Mouse (Mus musculus) retina, postnatal 1 day (tissue): ENCODE measurements at regions not wholly inside any gene's neighbourhood (a gene's known extent, or its start where the extent isn't known, plus 50 kb on each side); places are given as distances from the start of the nearest gene placed in this dataset.
A peak's percentile ranks its signal among the peaks of the same experiment; 100 is the strongest.

Source experiments
- DNase-seq: peaks from one replicate; pipeline ENCODE4 v3.0.0-alpha.2; 2012

- no peak for DNase-seq
Observed at GRCm38 (mm10) chr13:43852888-43853287, 68.3 kb downstream of the Cd83 start.

DNA sequence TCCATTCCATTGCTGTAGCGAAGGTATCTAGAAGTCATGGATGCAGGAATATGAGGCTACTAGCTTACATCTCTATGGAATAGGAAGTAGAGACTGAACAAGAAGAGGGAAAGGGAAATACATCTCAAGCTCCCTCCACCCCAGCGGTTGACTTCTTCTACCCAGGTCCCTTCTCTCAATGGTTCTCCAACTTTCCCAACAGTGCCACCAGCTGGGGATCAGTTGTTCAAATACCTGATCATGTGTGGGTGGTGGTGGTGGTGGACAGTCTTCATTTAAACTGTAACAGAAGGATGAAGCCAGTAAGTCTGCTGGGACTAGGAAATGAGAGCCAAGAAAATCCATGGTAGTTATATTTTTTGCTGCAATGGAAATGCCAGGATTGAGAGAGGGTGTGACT, 70.4 kb downstream of the Cd83 start:
- DNase-seq, result no peak

- no peak for DNase-seq
Observed at GRCm38 (mm10) chr13:43860932-43861331, 76.4 kb downstream of the Cd83 start.

- DNase-seq, result no peak
Observed at GRCm38 (mm10) chr13:43861424-43861823, 76.8 kb downstream of the Cd83 start.

GRCm38 (mm10) chr13:43862056-43862455, 77.5 kb downstream of the Cd83 start:
- DNase-seq, result no peak

DNA sequence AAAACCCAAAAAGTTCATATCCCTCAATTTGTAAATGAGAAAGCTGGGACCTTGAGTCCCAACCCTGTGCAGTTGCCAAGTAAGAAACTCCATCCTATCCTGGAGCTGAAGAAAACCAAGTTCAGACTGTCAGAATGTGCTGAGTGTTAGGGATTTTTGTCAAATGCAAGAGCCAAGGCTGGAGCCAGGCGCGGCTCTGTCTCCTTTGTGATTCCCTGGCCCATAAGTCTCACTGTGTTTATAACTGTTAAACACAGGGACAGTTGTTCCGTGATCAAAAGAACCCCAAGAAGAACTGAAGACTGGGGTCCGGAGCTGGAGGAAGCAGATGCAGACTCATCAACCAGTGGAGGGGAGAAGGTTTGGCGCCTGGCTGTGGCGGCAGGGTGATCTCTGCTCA, 78.0 kb downstream of the Cd83 start:
- no peak for DNase-seq

DNA sequence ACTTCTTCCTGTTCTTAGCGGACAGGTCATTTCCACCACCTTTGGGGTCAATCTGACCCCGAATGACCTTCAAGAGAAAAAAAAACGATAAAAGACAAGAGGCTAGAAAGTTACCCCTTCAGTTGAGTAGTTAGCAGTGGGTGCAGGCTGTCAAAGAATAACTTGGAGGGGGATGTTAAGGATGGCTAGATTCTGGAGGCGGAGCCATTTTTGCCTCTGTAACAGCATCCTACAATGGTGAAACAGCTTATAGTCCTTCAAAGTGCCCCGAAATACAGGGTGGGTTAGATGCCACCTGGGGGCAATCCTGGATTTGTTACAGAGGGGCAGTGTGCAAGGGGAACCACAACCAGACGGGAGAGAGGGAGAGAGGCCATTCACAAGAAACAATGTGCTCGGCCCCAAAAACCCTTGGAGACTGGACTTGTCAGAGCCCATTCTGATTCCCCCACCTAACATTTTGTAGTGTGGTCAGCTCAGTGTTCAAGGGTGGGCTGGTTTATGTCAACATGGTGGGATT, 79.1 kb downstream of the Cd83 start:
- DNase-seq, result no peak

DNA sequence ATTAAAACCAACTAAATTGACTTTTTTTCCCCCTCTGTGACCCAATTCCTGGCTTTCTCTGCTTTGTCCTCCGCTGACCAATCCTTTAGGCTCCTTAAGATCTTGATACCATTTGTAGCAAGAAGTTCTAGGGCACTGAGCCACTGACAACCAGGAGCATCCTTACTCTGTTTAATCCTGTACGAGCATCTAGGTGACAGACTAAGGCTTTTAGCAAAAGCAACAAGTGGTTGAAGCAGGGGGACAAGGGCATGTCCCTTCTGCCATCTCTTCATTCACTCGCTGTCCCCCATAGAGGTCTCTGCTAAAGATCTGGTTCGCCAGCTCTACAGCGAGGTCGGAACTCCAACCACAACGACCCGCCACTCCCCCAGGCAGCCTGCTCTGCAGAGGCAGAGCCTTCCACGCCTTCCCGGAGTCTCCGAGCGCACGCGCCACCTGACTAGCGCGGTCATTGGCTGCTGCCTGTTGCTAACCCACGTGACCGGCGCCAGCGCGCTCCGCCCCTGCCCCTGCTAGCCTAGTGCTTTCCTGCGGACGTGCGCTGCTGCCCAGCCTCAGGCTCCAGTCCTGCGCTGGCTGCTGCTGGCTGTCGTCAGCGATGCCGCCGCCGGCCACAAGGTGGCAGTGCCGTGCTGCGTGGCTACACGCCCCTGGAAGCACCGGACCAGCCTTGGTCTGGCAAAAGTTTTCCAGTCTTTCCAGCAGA, 79.7 kb downstream of the Cd83 start:
- DNase-seq, result peak; percentile 98

DNA sequence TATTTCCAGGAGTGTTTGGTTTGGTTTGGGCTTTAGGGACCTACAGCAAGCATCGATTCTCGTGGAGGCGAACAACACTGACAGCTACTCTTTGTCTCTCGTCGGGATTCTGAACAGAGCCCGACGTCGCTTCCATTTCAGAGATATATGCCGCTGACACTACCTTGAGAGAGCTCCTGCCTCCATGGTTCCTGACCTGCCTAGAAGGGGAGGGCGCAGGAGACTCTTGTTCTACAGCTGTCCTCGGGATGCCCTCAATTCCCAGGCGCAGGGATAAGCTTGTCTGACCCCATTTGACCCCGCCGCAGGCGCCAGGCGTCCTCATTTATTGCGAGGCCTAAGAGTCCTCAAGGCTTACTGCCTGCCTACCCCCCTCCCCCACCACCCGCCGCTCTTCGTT, 80.5 kb downstream of the Cd83 start:
- peak; percentile 85 for DNase-seq

- DNase-seq, result no peak
Observed at GRCm38 (mm10) chr13:43875895-43876294, 91.3 kb downstream of the Cd83 start.

GRCm38 (mm10) chr13:43887284-43887683, 102.7 kb downstream of the Cd83 start:
- DNase-seq, result no peak

DNA sequence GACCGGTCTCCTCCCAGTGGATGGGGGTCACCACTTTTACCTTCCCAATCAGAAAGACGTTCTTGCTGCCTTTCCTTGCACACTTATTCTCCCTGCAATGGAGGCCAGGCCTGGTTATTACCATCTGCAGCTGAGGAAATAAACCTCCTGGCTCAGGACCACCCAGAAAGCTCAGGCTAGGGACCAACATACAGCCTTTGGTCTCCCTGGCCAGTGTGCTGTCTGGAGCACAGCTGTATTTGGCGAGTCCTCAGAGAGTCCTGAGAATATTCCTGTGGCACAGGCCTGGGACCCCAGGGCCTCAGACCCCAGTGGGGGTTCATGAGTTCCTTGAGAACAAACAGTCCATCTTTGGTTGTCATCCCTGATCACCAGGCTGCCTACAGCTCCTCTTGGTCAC, 107.4 kb downstream of the Cd83 start:
- no peak for DNase-seq

GRCm38 (mm10) chr13:43895990-43896389, 111.4 kb downstream of the Cd83 start:
- no peak for DNase-seq

DNA sequence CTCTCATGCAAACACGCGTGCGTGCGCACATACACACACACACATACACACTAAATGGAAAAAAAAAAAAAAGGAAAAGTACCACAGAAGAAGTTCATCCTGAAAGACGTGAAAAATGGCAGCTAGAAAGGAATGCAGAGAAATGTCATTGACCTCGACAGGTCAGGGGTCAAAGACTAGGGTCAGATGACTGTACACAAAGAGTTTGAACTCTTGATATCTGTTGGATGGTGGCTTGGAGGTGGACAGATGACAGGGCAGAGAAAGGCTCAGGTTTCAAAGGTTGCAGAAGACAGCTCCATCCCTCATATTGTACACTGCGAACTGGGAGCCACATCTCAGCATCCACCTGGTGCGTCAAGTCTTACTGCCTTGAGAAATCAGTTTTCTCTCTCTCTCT, 112.5 kb downstream of the Cd83 start:
- no peak for DNase-seq

GRCm38 (mm10) chr13:43898555-43899258, 114.1 kb downstream of the Cd83 start:
- DNase-seq, result no peak

DNA sequence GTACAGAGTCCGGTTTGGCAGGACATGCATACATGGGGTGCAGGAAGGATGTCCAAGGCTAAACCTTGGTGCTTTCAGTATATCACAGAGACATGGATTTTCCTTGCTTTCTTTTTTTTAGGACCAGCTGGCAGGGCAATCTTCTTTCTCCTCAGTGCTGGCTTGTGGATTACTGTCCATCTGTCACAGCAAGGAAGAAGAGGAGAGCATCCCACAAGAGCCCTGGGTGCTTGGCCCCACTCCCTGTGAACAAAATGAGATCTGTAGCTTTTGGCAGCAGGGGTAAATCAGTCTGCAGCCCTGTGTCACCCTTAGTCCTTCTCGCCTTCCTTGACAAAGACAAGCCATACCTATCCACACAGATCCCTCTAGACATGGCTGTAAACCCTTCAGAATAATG, 115.5 kb downstream of the Cd83 start:
- no peak for DNase-seq

DNA sequence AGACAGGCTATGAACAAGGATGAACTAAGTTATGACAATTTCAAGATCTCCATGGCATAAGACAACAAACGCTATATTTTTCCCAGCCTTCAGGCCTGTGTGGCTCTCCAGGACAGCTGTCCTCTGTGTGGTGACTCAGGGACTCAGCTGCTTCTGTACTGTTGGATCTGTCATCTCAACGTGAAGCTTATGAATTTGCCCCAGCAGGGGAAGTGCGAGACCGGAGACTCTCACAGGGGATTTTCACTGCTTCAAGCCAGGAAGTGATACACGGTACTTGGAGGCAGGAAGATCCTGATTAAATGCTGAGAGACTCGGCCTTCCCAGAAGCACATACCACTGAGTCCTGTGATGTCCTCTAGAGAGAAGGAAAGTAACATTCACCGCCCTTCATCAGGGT, 116.2 kb downstream of the Cd83 start:
- no peak for DNase-seq

GRCm38 (mm10) chr13:43903391-43903790, 118.8 kb downstream of the Cd83 start:
- DNase-seq, result no peak

- no peak for DNase-seq
Observed at GRCm38 (mm10) chr13:43904291-43904690, 119.7 kb downstream of the Cd83 start.

DNA sequence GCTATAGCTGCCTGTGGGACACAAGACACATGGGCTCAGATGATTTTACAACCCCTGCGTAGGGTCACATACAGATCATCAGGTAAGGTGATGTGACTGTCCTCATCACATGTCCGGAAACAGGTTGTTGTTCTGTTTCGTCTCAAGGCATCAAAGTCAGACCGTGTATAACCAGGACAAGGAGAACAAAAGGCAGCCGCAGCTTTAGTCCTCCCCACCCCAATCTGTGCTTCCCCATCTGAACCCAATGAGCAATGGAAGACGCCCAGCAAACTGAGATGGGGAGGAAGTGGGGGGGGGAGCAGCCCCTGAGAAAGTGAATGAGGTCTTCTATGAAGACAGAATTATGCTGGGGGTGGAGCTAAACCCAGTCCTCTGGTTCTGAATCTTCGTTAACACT, 121.7 kb downstream of the Cd83 start:
- DNase-seq, result no peak

DNA sequence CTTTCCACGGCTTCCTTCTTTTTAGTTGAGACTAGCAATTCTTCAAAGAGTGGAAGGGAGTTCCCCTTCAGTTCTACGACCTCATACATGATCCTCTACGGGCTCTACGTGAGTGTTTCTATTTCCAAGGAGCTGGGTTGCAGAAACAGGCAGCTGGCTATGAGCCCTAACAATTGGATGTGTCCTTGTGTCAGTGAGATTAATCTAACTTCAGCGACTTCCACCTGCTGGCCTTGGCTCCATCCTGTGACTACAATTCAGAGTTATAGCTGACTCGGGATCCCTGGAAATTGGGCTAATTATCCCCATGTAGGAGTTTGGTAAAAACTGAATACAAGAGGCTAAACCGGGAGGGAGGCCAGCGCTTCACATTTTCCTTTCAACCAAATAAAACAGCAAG, 122.8 kb downstream of the Cd83 start:
- DNase-seq, result no peak

DNA sequence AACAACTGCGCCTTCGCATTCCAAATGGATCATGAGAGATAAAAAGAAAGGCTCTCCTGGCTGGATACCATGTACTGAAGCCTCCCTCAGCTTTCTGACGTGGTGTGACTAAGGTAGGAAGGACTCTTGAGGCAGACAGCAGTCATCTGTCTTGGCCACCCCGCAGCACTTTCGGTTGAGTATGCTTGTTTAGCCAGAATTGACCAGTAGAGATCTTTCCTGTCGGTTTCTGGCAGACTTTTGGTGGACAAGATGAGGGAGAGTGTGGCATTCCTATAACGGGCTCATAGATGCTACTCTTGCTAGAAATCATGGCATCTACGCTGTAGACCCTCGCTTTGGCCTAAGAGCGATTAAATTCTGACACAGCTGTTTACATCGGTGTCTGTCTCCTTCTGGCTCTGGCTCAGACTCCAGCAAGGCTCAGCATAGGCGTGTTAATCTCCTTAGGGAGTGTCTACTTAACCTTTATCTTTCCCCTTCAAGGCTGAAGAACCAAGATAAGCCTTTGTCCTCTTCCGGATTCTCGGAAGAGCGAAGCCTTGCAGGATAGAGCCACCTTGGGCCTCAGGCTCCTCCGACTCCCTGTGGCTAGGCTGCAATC, 123.6 kb downstream of the Cd83 start:
- peak; percentile 69 for DNase-seq

GRCm38 (mm10) chr13:43909933-43910332, 125.4 kb downstream of the Cd83 start:
- no peak for DNase-seq

DNA sequence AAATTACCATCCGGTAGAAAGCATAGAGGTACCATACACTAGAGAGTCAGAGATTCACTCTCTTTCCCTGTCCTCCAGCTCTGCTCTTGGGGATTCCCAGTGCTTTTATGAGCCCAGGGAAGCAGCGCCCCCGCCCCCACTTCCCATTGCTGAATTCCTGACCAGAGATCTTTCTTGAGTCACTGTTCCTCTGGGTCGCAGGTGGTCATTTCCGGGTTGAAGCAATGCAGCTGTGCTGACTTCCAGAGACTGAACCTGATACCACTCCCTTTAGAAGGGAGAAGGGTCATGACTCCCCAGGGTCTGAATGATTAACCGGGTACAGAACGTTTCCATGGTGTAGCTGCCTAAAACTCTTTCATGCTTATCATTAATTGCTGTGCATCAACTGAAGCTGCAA, 128.9 kb downstream of the Cd83 start:
- no peak for DNase-seq
